Mouse (Mus musculus) embryonic fibroblast, embryonic 13.5 days (primary cell): ENCODE data around the gene 1700020N01Rik. TPM values are rescaled to one million over a fixed set of nuclear protein-coding genes. Genes with fewer than 3 reads are reported as not detected.
A peak's percentile ranks its signal among the peaks of the same experiment; 100 is the strongest.

ENCODE experiments used
- H3K27ac ChIP-seq: 2 replicates; pipeline ENCODE4 v1.5.1; 2012; ENCODE audit warnings: low read length, control low read depth, inconsistent platforms; ENCODE audit not compliant: insufficient read depth
- H3K4me1 ChIP-seq: 2 replicates; pipeline ENCODE4 v1.6.1; 2011; ENCODE audit warnings: low read length; ENCODE audit not compliant: control insufficient read depth, insufficient read depth
- H3K4me3 ChIP-seq: 2 replicates; pipeline ENCODE4 v1.5.1; 2011; ENCODE audit warnings: mild to moderate bottlenecking, control low read depth, low read length; ENCODE audit not compliant: insufficient read depth
- CTCF ChIP-seq: IDR thresholded peaks from 2 replicates; pipeline ENCODE4 v1.5.1; 2011; ENCODE audit warnings: mild to moderate bottlenecking, control low read depth, low read length, moderate library complexity, borderline replicate concordance; ENCODE audit not compliant: insufficient read depth
- POLR2A ChIP-seq: IDR thresholded peaks from 2 replicates; pipeline ENCODE4 v1.6.1; 2011; ENCODE audit warnings: low read depth, mild to moderate bottlenecking, control low read depth, low read length, moderate library complexity
- polyA plus RNA-seq: library from polyadenylated mRNA; stranded (reverse); fragments of >200 nt; gene quantifications from 2 replicates; pipeline ENCODE4 v1.2.4, GENCODE M21; 2011; ENCODE audit warnings: low read depth; ENCODE audit not compliant: missing spikeins, insufficient read length

Gene 1700020N01Rik
- polyA plus RNA-seq, 1 experiment, result not detected

DNA sequence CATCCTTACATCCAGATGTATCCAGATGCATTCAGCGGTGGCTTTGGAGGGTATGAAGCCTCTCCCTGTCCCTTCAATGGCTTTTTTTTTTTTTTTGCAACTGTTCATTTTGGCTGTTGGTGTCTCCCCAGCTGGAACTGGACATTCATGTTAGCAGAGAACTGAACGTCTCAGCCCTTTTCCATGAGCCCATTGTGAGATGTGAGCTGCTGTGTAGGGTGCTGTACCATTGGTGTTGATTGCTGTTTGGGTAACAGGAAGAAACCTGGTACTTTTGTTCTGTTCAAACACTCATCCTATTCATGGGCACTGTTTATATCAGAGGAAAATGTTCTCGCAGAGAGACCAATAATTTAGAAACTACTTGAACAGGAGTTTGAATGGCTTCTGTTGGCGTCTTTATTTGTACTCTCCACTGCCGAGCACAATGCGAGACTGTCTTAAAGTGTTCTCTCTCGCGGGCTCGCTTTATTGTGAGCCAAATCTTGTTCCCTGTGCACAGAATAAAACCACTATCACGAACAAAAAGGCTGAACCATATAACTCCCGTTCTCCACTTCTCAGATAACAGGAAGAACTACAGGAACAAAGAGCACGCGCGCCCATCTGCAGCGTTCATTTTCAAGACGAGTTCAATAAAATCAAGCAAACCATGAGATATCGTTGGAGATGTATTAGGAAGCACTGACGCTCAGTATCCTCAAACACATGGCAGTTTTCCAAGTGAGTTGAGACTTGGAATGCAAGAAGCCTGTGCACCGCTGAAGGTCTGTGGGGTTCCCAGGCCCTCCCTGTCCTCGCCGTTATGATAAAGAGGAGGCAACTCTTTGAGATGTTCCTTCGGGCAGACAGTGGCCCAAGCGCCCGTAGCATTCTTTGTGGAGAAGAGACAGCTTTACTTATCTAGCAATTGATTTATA lies 59.7 kb downstream of the 1700020N01Rik start:
- Histone ChIP-seq H3K4me1 (no peaks in the 10 kb centered on the region), H3K4me3 (no peak overlapping the region), H3K27ac (no peak overlapping the region)
- TF ChIP-seq CTCF, result no peak
- no peak for TF ChIP-seq POLR2A

DNA sequence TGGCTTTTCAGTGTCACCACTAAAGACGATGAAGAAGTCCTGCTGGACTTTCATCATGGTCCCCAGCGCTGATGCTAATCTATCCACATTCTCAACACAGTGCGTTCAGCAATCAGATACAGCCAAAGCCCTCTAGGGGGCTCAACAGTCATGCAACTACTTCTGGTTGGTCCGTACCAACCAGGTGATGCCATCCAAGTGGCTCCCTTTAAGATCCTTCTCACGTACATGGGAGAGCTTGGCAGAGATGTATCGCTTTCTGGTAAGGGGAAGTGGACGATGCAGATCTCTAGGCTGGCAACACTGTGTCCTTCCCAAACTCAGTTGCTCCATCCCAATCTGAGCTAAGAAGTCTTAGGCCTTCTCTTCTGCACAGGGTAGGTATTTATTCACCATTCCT lies 60.5 kb downstream of the 1700020N01Rik start:
- no peak for TF ChIP-seq POLR2A
- TF ChIP-seq CTCF, result no peak
- no peak overlapping the region for H3K4me3 ChIP-seq

DNA sequence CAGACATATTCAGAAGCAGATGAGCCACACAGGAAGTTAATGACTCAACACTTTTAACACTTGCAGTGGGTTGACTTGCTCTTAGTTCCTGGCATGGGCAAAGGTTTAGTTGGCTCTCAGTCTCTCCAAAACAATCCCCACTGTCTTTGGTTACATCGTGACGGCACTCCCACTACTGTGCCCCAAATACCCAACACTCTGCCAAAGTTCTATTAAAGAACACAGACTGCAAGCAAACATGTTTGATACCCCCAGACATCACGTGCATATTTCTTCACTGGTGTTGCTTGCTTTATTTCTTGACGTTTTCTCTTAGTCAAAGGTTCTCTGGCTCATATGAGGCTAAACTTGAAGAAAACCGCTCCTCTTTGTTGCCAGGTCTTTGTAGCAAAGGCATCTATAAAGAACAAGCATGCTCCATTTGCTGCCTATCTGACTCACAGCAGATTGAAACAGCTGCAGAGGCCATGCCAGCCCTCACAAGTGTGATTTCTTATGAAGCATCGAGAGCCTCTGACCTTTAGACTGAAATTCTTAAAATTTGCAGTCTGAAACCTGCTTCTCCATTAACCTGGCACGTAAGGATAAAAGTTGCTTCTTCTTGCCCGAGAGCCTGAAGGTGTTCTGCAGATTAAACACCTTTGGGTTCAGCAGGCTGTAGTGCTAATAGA lies 66.8 kb downstream of the 1700020N01Rik start:
- H3K4me3 ChIP-seq, result no peak overlapping the region
- no peak for TF ChIP-seq CTCF
- no peak for TF ChIP-seq POLR2A
- no peak overlapping the region for H3K27ac ChIP-seq
- H3K4me1 ChIP-seq, result peaks cover 4% of the 10 kb centered on the region; the same call in 1 of the 2 replicates

More for the DNA sequence above, 60.5 kb downstream of the 1700020N01Rik start:
- Histone ChIP-seq H3K4me1 (no peaks in the 10 kb centered on the region), H3K27ac (no peak overlapping the region)

DNA sequence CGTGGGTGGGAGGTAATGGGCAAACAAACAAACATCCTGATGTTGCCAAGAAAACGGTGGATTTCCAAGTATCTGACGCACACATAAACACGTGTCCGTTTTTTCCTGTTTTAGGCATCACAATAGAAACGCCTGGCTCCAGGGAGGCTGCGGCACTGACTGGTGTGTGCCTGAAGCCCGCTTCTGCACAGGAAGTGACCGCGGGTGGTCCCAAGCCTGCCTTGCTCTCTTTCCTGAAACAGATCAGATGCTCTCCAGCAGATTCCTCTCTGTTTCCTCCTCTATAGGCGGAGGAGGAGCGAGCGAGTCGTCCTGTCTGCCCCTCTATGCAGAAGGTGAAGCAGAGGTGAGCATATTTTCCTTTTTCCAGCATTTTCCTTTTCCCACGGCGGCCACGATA lies 76.0 kb downstream of the 1700020N01Rik start:
- H3K4me3 ChIP-seq, result no peak overlapping the region
- TF ChIP-seq CTCF (no peak), POLR2A (no peak)
- no peak overlapping the region for H3K27ac ChIP-seq
- H3K4me1 ChIP-seq, result peaks cover 9% of the 10 kb centered on the region

DNA sequence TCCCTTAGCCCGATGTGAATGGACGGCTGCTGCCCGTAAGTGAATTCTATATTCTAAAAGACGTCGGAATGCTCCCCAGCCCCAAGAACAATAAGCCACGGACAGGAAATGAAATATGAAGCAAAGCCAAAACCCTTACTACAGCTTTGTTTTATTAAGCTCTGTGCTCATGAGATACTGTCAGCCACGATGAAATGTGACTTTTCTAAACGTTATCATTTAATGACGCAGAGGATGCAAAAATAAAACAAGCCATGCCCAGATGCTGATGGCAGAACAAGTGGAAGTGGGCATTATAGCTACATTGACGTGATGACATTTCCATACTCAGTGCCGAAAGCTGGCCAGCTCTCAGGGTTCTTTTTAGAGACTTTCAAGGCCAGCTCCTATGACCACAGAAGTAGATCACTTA lies 76.8 kb downstream of the 1700020N01Rik start:
- no peak overlapping the region; the same call in 1 of the 2 replicates for H3K27ac ChIP-seq
- no peak for TF ChIP-seq POLR2A
- peaks cover 9% of the 10 kb centered on the region for H3K4me1 ChIP-seq
- no peak overlapping the region for H3K4me3 ChIP-seq

DNA sequence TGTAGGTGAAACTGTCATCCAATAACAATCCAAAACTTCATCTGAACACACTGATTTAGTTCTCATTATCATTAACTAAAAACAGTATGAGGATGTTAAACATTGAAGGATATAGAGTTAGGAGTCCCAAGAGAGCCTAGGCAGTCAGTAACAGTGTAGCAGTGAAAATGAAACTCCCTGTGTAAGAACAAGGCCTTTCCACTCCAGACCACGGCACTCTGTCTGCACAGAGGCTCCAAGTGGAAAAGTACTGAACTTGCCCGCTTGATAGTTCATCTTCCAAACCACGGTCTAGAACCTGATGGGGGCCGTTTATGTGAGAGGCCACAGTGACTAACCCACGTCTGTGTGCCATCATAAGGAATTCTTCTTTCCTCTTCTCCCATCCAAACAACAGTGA lies 77.2 kb downstream of the 1700020N01Rik start:
- TF ChIP-seq POLR2A, result no peak
- TF ChIP-seq CTCF, result no peak
- Histone ChIP-seq H3K4me3 (no peak overlapping the region), H3K27ac (0 out of 2 replicates have a peak overlapping the region, but pooled peaks have one; percentile 23), H3K4me1 (peaks cover 9% of the 10 kb centered on the region)

Other genes with a start within 250 kb of the 1700020N01Rik start
- gene Aldh8a1, start 215.9 kb upstream of the 1700020N01Rik start, polyA plus RNA-seq, result not detected in 2 replicates